Mouse (Mus musculus) liver, embryonic 18 days (tissue): Measurements from ENCODE around the gene Trmt13. TPM values are rescaled to one million over a fixed set of nuclear protein-coding genes. Genes with fewer than 3 reads are reported as not detected.

Experiments used
- polyA plus RNA-seq: library from polyadenylated mRNA; depleted of rRNA; stranded (reverse); fragments of >200 nt; gene quantifications from 2 replicates; pipeline ENCODE4 v1.2.3, GENCODE M21; 2012; rRNA removed

Gene Trmt13
- polyA plus RNA-seq = 6.9 and 7.7 TPM in 2 replicates

GRCm38 (mm10) chr3:116614295-116614892 is at the start of gene Trmt13:
Gene Trmt13, minus strand, starts transcription at chr3:116614587.

GRCm38 (mm10) chr3:116662463-116662863 is 48.1 kb upstream of the Trmt13 start, which contains the start of gene Mfsd14a:
Gene Mfsd14a, minus strand, starts transcription at chr3:116662677.

GRCm38 (mm10) chr3:116594728-116595602 is 19.4 kb downstream of the Trmt13 start, which contains the start of gene Sass6:
Gene Sass6, plus strand, starts transcription at chr3:116594982.

GRCm38 (mm10) chr3:116562408-116563094 is 51.8 kb downstream of the Trmt13 start, which contains the start of gene Lrrc39:
Gene Lrrc39, plus strand, starts transcription at chr3:116562973.

Other genes with a start within 250 kb of the Trmt13 start
- 1.5 and 2.0 TPM in 2 replicates for gene Cdc14a, start 190.6 kb downstream of the Trmt13 start, polyA plus RNA-seq
- gene Rtca, start 106.4 kb downstream of the Trmt13 start, polyA plus RNA-seq = 13.5 and 13.7 TPM in 2 replicates
- 25.1 and 28.8 TPM in 2 replicates for gene Dbt, start 101.5 kb downstream of the Trmt13 start, polyA plus RNA-seq
- gene Lrrc39, start 51.6 kb downstream of the Trmt13 start, polyA plus RNA-seq = 2.0 and 2.1 TPM in 2 replicates
- 4.7 and 4.8 TPM in 2 replicates for gene Sass6, start 19.6 kb downstream of the Trmt13 start, polyA plus RNA-seq
- gene Mfsd14a, start 48.1 kb upstream of the Trmt13 start, polyA plus RNA-seq = 19.7 and 19.8 TPM in 2 replicates
- gene Gm43191, start 66.7 kb upstream of the Trmt13 start, polyA plus RNA-seq = 0.07 TPM in 1 of 2 replicates, not detected in the other
- 6.6 and 7.2 TPM in 2 replicates for gene Slc35a3, start 98.2 kb upstream of the Trmt13 start, polyA plus RNA-seq
- 17.1 and 21.5 TPM in 2 replicates for gene Agl, start 193.6 kb upstream of the Trmt13 start, polyA plus RNA-seq
- 22.8 and 27.8 TPM in 2 replicates for gene Frrs1, start 244.9 kb upstream of the Trmt13 start, polyA plus RNA-seq